Mouse (Mus musculus) heart, embryonic 11.5 days (tissue): ENCODE measurements around the gene Egln2. TPM values are rescaled to one million over a fixed set of nuclear protein-coding genes. Genes with fewer than 3 reads are reported as not detected.

Experiments used
- ATAC-seq: fragments of 200-750 bp; cut with Nextera tagmentation; replicated peaks from 2 replicates; pipeline ENCODE4 v1.8.0; 2017; ENCODE audit warnings: moderate library complexity; ENCODE audit not compliant: insufficient number of reproducible peaks, low FRiP score, low TSS enrichment
- H3K27ac ChIP-seq: fragments of 300-500 bp; sonication (generic); 2 replicates; pipeline ENCODE4 v1.5.1; 2014; ENCODE audit warnings: mild to moderate bottlenecking, low read depth, low read length
- H3K27me3 ChIP-seq: fragments of 300-500 bp; sonication (generic); 2 replicates; pipeline ENCODE4 v1.6.1; 2014; ENCODE audit warnings: mild to moderate bottlenecking, low read length, mixed read lengths; ENCODE audit not compliant: control insufficient read depth, insufficient read depth
- H3K36me3 ChIP-seq: fragments of 300-500 bp; sonication (generic); 2 replicates; pipeline ENCODE4 v1.6.1; 2014; ENCODE audit warnings: mild to moderate bottlenecking, low read length, moderate library complexity, mixed read lengths; ENCODE audit not compliant: control insufficient read depth, insufficient read depth
- H3K4me1 ChIP-seq: fragments of 300-500 bp; sonication (generic); 2 replicates; pipeline ENCODE4 v1.6.1; 2014; ENCODE audit warnings: low read length; ENCODE audit not compliant: control insufficient read depth, insufficient read depth
- H3K4me2 ChIP-seq: fragments of 300-500 bp; sonication (generic); 2 replicates; pipeline ENCODE4 v1.6.1; 2014; ENCODE audit warnings: mild to moderate bottlenecking, moderate library complexity
- H3K4me3 ChIP-seq: fragments of 300-500 bp; sonication (generic); 2 replicates; pipeline ENCODE4 v1.5.1; 2014; ENCODE audit warnings: low read depth, low read length
- H3K9ac ChIP-seq: fragments of 300-500 bp; sonication (generic); 2 replicates; pipeline ENCODE4 v1.6.1; 2014; ENCODE audit warnings: mild to moderate bottlenecking, low read depth, low read length, moderate library complexity
- H3K9me3 ChIP-seq: fragments of 300-500 bp; sonication (generic); replicated peaks from 2 replicates; pipeline ENCODE4 v1.6.1; 2016; ENCODE audit warnings: low read length; ENCODE audit not compliant: control insufficient read depth
- WGBS: fragments of 180-500 bp; shearing (Covaris S2); extraction: QIAGEN DNeasy Blood & Tissue Kit; methylation state at CpG from one replicate; pipeline ENCODE4 v1.1.7; 2014; ENCODE audit not compliant: insufficient replicate concordance; 5-methylcytosine and 5-hydroxymethylcytosine counted together
- microRNA counts: library from miRNA; unstranded; fragments of <30 nt; microRNA quantifications from one replicate; lab custom pipeline; 2015
- microRNA-seq: library from miRNA; unstranded; fragments of <30 nt; microRNA quantifications from one replicate; pipeline ENCODE4, GENCODE M21; 2016; ENCODE audit warnings: borderline number of aligned reads
- polyA plus RNA-seq: library from polyadenylated mRNA; unstranded; fragments of >200 nt; fragmentation: Nextera tagmentation; extraction: Ambion mirVana; gene quantifications from 2 replicates; pipeline ENCODE4 v1.2.1, GENCODE M21; 2014

Egln2 gene
- polyA plus RNA-seq, 1 experiment from 2014 or later: 27.4 TPM

DNA sequence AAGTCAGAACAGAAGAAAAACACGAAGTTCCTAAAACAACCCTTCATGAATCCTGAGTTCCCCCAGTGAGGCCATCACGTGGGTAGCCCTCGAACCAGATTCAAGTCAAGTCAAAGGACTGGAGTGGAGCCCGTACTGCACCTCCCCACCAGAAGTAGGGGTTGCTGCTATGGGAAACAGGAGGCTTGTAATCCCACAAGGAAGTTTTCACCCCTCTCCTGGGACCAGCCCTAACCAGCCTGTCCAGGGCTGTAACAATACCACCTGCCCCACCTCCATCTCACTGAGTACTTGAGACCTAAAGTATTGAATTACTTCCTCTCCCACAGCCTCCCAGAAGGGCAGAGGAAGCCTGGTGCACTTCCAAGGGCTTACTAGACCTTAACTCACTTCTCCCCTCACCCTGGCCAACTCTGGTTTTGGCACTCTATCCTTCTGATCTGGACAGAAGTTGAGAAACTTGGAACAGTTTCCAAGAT is 48.5 kb downstream of the Egln2 start:
- 63% methylated on average over 4 of the region's 4 CpGs for WGBS
- Histone ChIP-seq H3K27me3 (no peaks in the 10 kb centered on the region), H3K4me1 (no peaks in the 10 kb centered on the region), H3K4me2 (no peak overlapping the region), H3K9me3 (0 out of 2 replicates have a peak, but pooled peaks cover 3% of the 10 kb centered on the region), H3K4me3 (no peak overlapping the region), H3K36me3 (no peaks in the 10 kb centered on the region), H3K9ac (no peak overlapping the region), H3K27ac (no peak overlapping the region)
- no peak for ATAC-seq

DNA sequence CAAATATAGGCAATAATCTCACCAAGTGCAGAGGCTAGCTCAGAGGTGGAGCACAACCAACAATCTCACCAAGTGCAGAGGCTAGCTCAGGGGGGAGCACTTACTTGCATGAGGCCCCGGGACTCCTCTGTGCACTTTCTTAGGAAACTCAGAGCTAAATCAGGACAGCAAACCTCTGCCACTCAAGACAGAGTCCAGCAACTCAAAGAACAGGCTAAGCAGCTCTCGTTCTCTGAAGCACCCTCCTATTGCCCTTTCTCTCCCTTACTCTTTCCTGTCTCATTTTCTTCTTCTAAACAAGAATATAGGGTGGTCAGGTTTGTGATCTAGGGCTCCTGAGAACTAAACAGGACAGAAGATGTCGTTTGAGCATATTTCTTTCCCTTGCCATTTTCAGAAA is 54.6 kb downstream of the Egln2 start:
- Histone ChIP-seq H3K27ac (no peak overlapping the region), H3K36me3 (no peaks in the 10 kb centered on the region), H3K4me3 (no peak overlapping the region), H3K9ac (no peak overlapping the region), H3K9me3 (0 out of 2 replicates have a peak, but pooled peaks cover 3% of the 10 kb centered on the region), H3K4me1 (no peaks in the 10 kb centered on the region), H3K27me3 (no peaks in the 10 kb centered on the region), H3K4me2 (no peak overlapping the region)
- no peak for ATAC-seq
- 69% methylated on average over 3 of the region's 3 CpGs for WGBS

DNA sequence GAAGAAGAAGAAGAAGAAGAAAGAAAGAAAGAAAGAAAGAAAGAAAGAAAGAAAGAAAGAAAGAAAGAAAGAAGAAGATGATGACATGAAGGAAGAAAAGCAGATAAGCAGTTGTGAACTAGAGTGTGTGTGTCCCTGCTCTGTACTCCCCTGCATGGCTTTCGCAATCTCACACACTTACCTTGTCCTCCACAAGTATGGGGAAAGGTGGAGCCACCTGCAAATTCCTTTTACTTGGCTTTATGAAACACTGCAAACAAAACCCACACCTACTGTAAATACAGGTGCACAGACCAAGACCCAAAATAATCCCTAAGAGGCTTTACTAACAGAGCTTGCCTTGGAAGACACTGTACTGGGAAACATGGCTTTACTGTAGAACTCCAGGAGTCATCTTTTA is 55.6 kb downstream of the Egln2 start:
- no peak for ATAC-seq
- Histone ChIP-seq H3K4me2 (no peak overlapping the region), H3K9me3 (0 out of 2 replicates have a peak, but pooled peaks cover 3% of the 10 kb centered on the region), H3K9ac (no peak overlapping the region), H3K36me3 (no peaks in the 10 kb centered on the region), H3K4me1 (no peaks in the 10 kb centered on the region), H3K27ac (no peak overlapping the region), H3K4me3 (no peak overlapping the region), H3K27me3 (no peaks in the 10 kb centered on the region)
- WGBS: 82% methylated on average over 1 of the region's 1 CpGs

DNA sequence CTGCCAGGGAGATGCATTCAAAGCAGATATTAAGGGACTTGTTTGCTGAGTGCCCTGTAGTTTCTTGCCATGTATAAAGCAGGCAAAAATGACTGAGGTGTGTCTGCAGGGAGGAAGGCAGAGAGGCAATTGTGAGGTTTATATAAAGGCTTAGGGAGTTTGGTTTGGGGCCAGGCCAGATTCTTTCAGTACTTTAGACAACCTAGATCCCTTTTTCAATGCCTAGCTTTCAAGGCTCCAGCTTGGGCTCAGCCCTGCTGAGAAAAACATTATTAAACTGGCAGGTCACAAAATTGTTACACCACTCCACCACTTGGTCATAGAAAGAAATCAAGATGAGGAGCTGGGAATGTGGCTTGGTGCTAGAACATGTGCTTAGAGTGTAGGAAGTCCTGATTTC is 56.3 kb downstream of the Egln2 start:
- Histone ChIP-seq H3K36me3 (no peaks in the 10 kb centered on the region), H3K4me2 (no peak overlapping the region), H3K4me3 (no peak overlapping the region), H3K9me3 (0 out of 2 replicates have a peak, but pooled peaks cover 3% of the 10 kb centered on the region), H3K27ac (no peak overlapping the region), H3K9ac (no peak overlapping the region), H3K27me3 (no peaks in the 10 kb centered on the region), H3K4me1 (no peaks in the 10 kb centered on the region)
- no peak for ATAC-seq

MicroRNAs encoded within 50 kb of the gene (microRNA counts, 519-probe panel; counts per million panel counts)
- 32.2 counts per million for microRNA mmu-miR-1191 (lab: Ali Mortazavi, UCI)

Small RNA genes lying within 50 kb of the gene (microRNA-seq; reads per million reads assigned to microRNA genes)
- gene Mir1191: 2.5 reads per million, percentile 29 among the genes with 10 or more reads in this experiment
- 0.61 reads per million for gene Mir3101

Other genes with a start within 250 kb of the Egln2 start
- gene Cyp2a22, start 227.4 kb downstream of the Egln2 start, polyA plus RNA-seq: not detected in 2 replicates
- not detected in 2 replicates for gene Cyp2a12, start 137.7 kb downstream of the Egln2 start, polyA plus RNA-seq
- gene Cyp2f2, start 46.9 kb downstream of the Egln2 start, polyA plus RNA-seq: not detected in 2 replicates
- 0.13 TPM in 1 of 2 replicates, not detected in the other for gene Cyp2t4, start 13.1 kb downstream of the Egln2 start, polyA plus RNA-seq
- 44.3 and 49.7 TPM in 2 replicates for gene Rab4b, start 12.1 kb upstream of the Egln2 start, polyA plus RNA-seq
- gene Gm21983, start 14.3 kb upstream of the Egln2 start, polyA plus RNA-seq: 0.67 TPM in 1 of 2 replicates, not detected in the other
- 0.34 and 0.44 TPM in 2 replicates for gene Mia, start 14.4 kb upstream of the Egln2 start, polyA plus RNA-seq
- gene BC024978, start 29.0 kb upstream of the Egln2 start, polyA plus RNA-seq: 2.3 and 3.5 TPM in 2 replicates
- 191 and 210 TPM in 2 replicates for gene Snrpa, start 29.5 kb upstream of the Egln2 start, polyA plus RNA-seq
- 2.8 and 3.2 TPM in 2 replicates for gene Itpkc, start 61.9 kb upstream of the Egln2 start, polyA plus RNA-seq
- 9.1 and 10.6 TPM in 2 replicates for gene Coq8b, start 66.2 kb upstream of the Egln2 start, polyA plus RNA-seq
- 3.4 and 4.6 TPM in 2 replicates for gene Numbl, start 91.6 kb upstream of the Egln2 start, polyA plus RNA-seq
- gene Ltbp4, start 170.9 kb upstream of the Egln2 start, polyA plus RNA-seq: 28.9 and 31.5 TPM in 2 replicates
- gene Shkbp1, start 189.2 kb upstream of the Egln2 start, polyA plus RNA-seq: 33.3 and 34.1 TPM in 2 replicates
- gene Gm20479, start 190.6 kb upstream of the Egln2 start, polyA plus RNA-seq: 1.6 and 2.1 TPM in 2 replicates